In the genomic region with DNA sequence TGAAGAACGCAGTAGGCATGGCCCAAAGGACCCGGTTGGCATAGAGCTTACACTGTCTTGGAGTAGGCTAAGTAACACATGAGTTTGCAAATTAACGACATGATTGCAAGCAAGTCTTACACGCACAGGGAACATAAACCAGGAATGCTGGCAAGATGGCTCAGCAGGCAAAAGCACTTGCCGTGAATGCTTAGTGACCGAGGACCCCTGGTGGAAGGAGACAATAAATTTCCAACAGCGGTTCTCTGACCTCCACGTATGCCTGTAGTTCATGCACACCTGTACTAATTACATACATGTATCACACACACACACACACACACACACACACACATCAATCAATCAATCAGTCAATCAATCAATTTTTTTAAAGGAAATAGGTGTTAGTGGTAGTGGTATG, we compare ENCODE assay signal across 11 mouse cellular contexts. TPM values are rescaled to one million over a fixed set of nuclear protein-coding genes. Genes with fewer than 3 reads are reported as not detected.
DNase-seq lines count a peak whose midpoint lies in the region; ATAC-seq and TF ChIP-seq lines count a peak whose summit lies in the region.
"Had no signal": no experiment of that assay in that cellular context is flagged by ENCODE, and none has a peak within 500 bp of the region (broad histone marks: within the 10 kb centered on the region; RNA-seq: fewer than 3 reads in every experiment).

No protein-coding gene starts in this region.

- no peak for ATAC-seq in forebrain, postnatal 0 days
- no peak for ATAC-seq in forebrain, embryonic 16.5 days
- ATAC-seq in midbrain, embryonic 13.5 days: peak; percentile 48; the same call in 1 of the 2 replicates
- ATAC-seq in midbrain, embryonic 11.5 days (ENCODE audit: low FRiP score): no peak
- ATAC-seq: forebrain, embryonic 13.5 days; midbrain, embryonic 15.5 days had no signal

- no peak overlapping the region for H3K27ac ChIP-seq in forebrain, postnatal 0 days (ENCODE audit: low read depth, low read length)
- no peak overlapping the region for H3K27ac ChIP-seq in forebrain, embryonic 16.5 days (ENCODE audit: low read length)
- no peak overlapping the region for H3K27ac ChIP-seq in midbrain, embryonic 13.5 days
- no peak overlapping the region for H3K27ac ChIP-seq in midbrain, embryonic 11.5 days (ENCODE audit: low read depth, low read length)
- H3K27ac ChIP-seq: forebrain, embryonic 13.5 days; midbrain, embryonic 15.5 days; stomach, embryonic 15.5 days had no signal

- no peak overlapping the region for H3K4me3 ChIP-seq in forebrain, postnatal 0 days (ENCODE audit: low read depth, low read length)
- no peak overlapping the region for H3K4me3 ChIP-seq in forebrain, embryonic 16.5 days (replicated peaks; ENCODE audit: low read length)
- no peak overlapping the region for H3K4me3 ChIP-seq in midbrain, embryonic 13.5 days (replicated peaks)
- H3K4me3 ChIP-seq in midbrain, embryonic 11.5 days (ENCODE audit: low read depth, low read length): no peak overlapping the region
- H3K4me3 ChIP-seq: forebrain, embryonic 13.5 days; midbrain, embryonic 15.5 days; stomach, embryonic 15.5 days had no signal

- H3K9me3 ChIP-seq in forebrain, postnatal 0 days (ENCODE audit: low read length): no peaks in the 10 kb centered on the region
- H3K9me3 ChIP-seq in forebrain, embryonic 16.5 days (ENCODE audit: control insufficient read depth, low read length): no peaks in the 10 kb centered on the region
- H3K9me3 ChIP-seq in midbrain, embryonic 13.5 days: no peaks in the 10 kb centered on the region
- H3K9me3 ChIP-seq in midbrain, embryonic 11.5 days (ENCODE audit: control insufficient read depth, low read length): no peaks in the 10 kb centered on the region
- H3K9me3 ChIP-seq: forebrain, embryonic 13.5 days; midbrain, embryonic 15.5 days; stomach, embryonic 15.5 days had no signal

- peak; percentile 2 for DNase-seq in forebrain, postnatal 0 days
- DNase-seq in midbrain, embryonic 11.5 days (ENCODE audit: low spot score, missing footprints): no peak
- peak; percentile 21 for DNase-seq in c-Kit-positive CD71-positive TER-119-positive erythroid progenitor cells, embryonic 14.5 days (ENCODE audit: low spot score)
- DNase-seq in retina, embryonic 14.5 days (ENCODE audit: low spot score): peak; percentile 54
- DNase-seq in urinary bladder, postnatal 25 days (ENCODE audit: low spot score): no peak
- DNase-seq in frontal cortex, postnatal 14 days (ENCODE audit: low spot score in 2 of 2): no peak

- TF ChIP-seq CTCF in forebrain, postnatal 0 days (IDR thresholded peaks at IDR 0.05; ENCODE audit: low read depth): no peak

- 47% methylated on average over 8 of the region's 8 CpGs for WGBS in forebrain, postnatal 0 days
- 57% methylated on average over 8 of the region's 8 CpGs for WGBS in forebrain, embryonic 16.5 days
- 45% methylated on average over 8 of the region's 8 CpGs for WGBS in midbrain, embryonic 13.5 days
- 54% methylated on average over 8 of the region's 8 CpGs for WGBS in midbrain, embryonic 11.5 days

- H3K4me2 ChIP-seq in forebrain, postnatal 0 days (ENCODE audit: low read depth): no peak overlapping the region
- no peak overlapping the region for H3K4me2 ChIP-seq in forebrain, embryonic 16.5 days (ENCODE audit: low read length)
- H3K4me2 ChIP-seq in midbrain, embryonic 13.5 days (replicated peaks): no peak overlapping the region
- no peak overlapping the region for H3K4me2 ChIP-seq in midbrain, embryonic 11.5 days
- H3K4me2 ChIP-seq: forebrain, embryonic 13.5 days; midbrain, embryonic 15.5 days; stomach, embryonic 15.5 days had no signal

- no peak overlapping the region for H3K9ac ChIP-seq in forebrain, postnatal 0 days
- no peak overlapping the region for H3K9ac ChIP-seq in forebrain, embryonic 16.5 days (replicated peaks; ENCODE audit: low read depth, low read length)
- no peak overlapping the region for H3K9ac ChIP-seq in midbrain, embryonic 13.5 days (replicated peaks)
- H3K9ac ChIP-seq in midbrain, embryonic 11.5 days (ENCODE audit: low read length): no peak overlapping the region
- H3K9ac ChIP-seq: forebrain, embryonic 13.5 days; midbrain, embryonic 15.5 days; stomach, embryonic 15.5 days had no signal

- H3K4me1 ChIP-seq in forebrain, postnatal 0 days (ENCODE audit: insufficient read depth): no peaks in the 10 kb centered on the region
- H3K4me1 ChIP-seq in forebrain, embryonic 16.5 days (replicated peaks; ENCODE audit: control insufficient read depth, insufficient read depth, low read length): no peaks in the 10 kb centered on the region
- no peaks in the 10 kb centered on the region for H3K4me1 ChIP-seq in midbrain, embryonic 13.5 days (replicated peaks)
- H3K4me1 ChIP-seq in midbrain, embryonic 11.5 days (ENCODE audit: control insufficient read depth, insufficient read depth, low read length): no peaks in the 10 kb centered on the region
- H3K4me1 ChIP-seq: forebrain, embryonic 13.5 days; midbrain, embryonic 15.5 days; stomach, embryonic 15.5 days had no signal

- no peaks in the 10 kb centered on the region for H3K27me3 ChIP-seq in forebrain, postnatal 0 days (ENCODE audit: insufficient read depth, low read length)
- H3K27me3 ChIP-seq in forebrain, embryonic 16.5 days (replicated peaks; ENCODE audit: control insufficient read depth, insufficient read depth, low read length): no peaks in the 10 kb centered on the region
- H3K27me3 ChIP-seq in midbrain, embryonic 13.5 days: no peaks in the 10 kb centered on the region
- no peaks in the 10 kb centered on the region for H3K27me3 ChIP-seq in midbrain, embryonic 11.5 days (ENCODE audit: control insufficient read depth, insufficient read depth, low read length)
- H3K27me3 ChIP-seq: forebrain, embryonic 13.5 days; midbrain, embryonic 15.5 days; stomach, embryonic 15.5 days had no signal

- H3K36me3 ChIP-seq in forebrain, postnatal 0 days (ENCODE audit: insufficient read depth): no peaks in the 10 kb centered on the region
- no peaks in the 10 kb centered on the region for H3K36me3 ChIP-seq in forebrain, embryonic 16.5 days (ENCODE audit: control insufficient read depth, insufficient read depth)
- H3K36me3 ChIP-seq in midbrain, embryonic 13.5 days: no peaks in the 10 kb centered on the region
- no peaks in the 10 kb centered on the region for H3K36me3 ChIP-seq in midbrain, embryonic 11.5 days (ENCODE audit: control insufficient read depth, insufficient read depth, low read length)
- H3K36me3 ChIP-seq: midbrain, embryonic 15.5 days; stomach, embryonic 15.5 days had no signal

RNA-seq across cellular contexts. Expression of a gene that starts 31.0 kb away (rescaled TPM):
- 32.0 and 44.6 TPM in 2 replicates for total RNA-seq in forebrain, postnatal 0 days (2014; rRNA removed)
- polyA plus RNA-seq in forebrain, postnatal 0 days (2015; fragmentation: Nextera tagmentation; extraction: Ambion mirVana): 22.3 and 29.1 TPM in 2 replicates
- 33.6 and 37.8 TPM in 2 replicates for polyA plus RNA-seq in forebrain, embryonic 16.5 days (2015; fragmentation: Nextera tagmentation; extraction: Ambion mirVana)
- polyA plus RNA-seq in midbrain, embryonic 13.5 days (2015; fragmentation: Nextera tagmentation; extraction: Ambion mirVana): 37.1 and 38.4 TPM in 2 replicates
- polyA plus RNA-seq in midbrain, embryonic 11.5 days (2014; fragmentation: Nextera tagmentation; extraction: Ambion mirVana): 32.5 and 35.9 TPM in 2 replicates

RNA-seq across cellular contexts. Expression of a gene that starts 31.5 kb away (rescaled TPM):
- total RNA-seq in forebrain, postnatal 0 days (2014; rRNA removed): 2.4 and 3.6 TPM in 2 replicates
- 0.84 and 1.2 TPM in 2 replicates for polyA plus RNA-seq in forebrain, postnatal 0 days (2015; fragmentation: Nextera tagmentation; extraction: Ambion mirVana)
- polyA plus RNA-seq in forebrain, embryonic 16.5 days (2015; fragmentation: Nextera tagmentation; extraction: Ambion mirVana): 1.7 and 1.9 TPM in 2 replicates
- 1.4 and 1.5 TPM in 2 replicates for polyA plus RNA-seq in midbrain, embryonic 13.5 days (2015; fragmentation: Nextera tagmentation; extraction: Ambion mirVana)
- 1.8 and 2.0 TPM in 2 replicates for polyA plus RNA-seq in midbrain, embryonic 11.5 days (2014; fragmentation: Nextera tagmentation; extraction: Ambion mirVana)

RNA-seq across cellular contexts. Expression of a gene that starts 33.3 kb away (rescaled TPM):
- total RNA-seq in forebrain, postnatal 0 days (2014; rRNA removed): 0.77 and 3.5 TPM in 2 replicates
- polyA plus RNA-seq in forebrain, postnatal 0 days (2015; fragmentation: Nextera tagmentation; extraction: Ambion mirVana): 0.92 and 1.2 TPM in 2 replicates
- polyA plus RNA-seq in forebrain, embryonic 16.5 days (2015; fragmentation: Nextera tagmentation; extraction: Ambion mirVana): 0.32 and 0.52 TPM in 2 replicates
- 0.36 and 0.43 TPM in 2 replicates for polyA plus RNA-seq in midbrain, embryonic 13.5 days (2015; fragmentation: Nextera tagmentation; extraction: Ambion mirVana)
- polyA plus RNA-seq in midbrain, embryonic 11.5 days (2014; fragmentation: Nextera tagmentation; extraction: Ambion mirVana): 0.16 TPM in 1 of 2 replicates, not detected in the other

Comparison
In these comparisons a context has a peak if more than half of its experiments do, and no peak if none do; other contexts are left out.
1. DNase-seq: peak in forebrain, postnatal 0 days (single experiment), c-Kit-positive CD71-positive TER-119-positive erythroid progenitor cells, embryonic 14.5 days (single experiment) and retina, embryonic 14.5 days (single experiment); none in midbrain, embryonic 11.5 days (single experiment), urinary bladder, postnatal 25 days (single experiment) and frontal cortex, postnatal 14 days (0 of 2).